Mouse (Mus musculus): ENCODE results near the gene Pop7. TPM values are rescaled to one million over a fixed set of nuclear protein-coding genes. Genes with fewer than 3 reads are reported as not detected.

The Pop7 gene
- polyA plus RNA-seq (2017; shearing (Covaris generic)) = 55.9 TPM

GRCm38 (mm10) chr5:137501709-137502666 is at the start of gene Pop7:
TSS of gene Pop7 (minus strand) at chr5:137502518.

DNA sequence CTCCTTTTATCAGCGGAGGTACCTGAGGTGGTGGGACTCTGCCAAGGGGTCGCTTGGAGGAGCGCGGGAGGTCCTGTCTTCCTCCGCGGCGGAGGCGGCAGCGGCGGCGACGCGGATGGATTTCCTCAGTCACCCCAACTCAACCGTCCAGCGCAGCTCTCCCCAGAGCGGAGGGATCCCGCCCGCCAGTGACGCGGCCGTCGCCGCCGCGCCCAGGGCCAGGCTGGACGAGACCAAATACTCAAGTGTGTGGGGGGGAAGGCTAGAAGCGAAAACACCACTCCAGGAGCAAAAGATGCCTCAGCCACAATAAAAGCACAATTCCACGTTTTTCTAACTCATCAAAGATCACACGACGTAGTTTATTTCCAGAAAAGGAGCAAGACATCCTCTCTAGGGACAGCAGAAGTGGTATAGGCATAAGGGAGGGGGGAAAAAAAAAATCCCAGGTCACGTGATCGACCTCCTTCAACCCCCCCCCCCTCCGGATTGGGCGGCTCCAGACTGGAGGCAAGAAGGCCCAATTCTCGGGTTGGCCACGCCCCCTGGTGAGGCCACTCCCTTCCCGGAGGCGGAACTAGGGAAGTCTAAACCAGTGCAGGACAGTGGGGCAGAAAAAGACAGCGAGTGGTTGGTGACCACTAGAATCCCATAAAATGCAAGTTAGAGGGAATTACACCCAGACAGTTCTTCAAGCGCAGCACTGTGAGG is 31.0 kb upstream of the Pop7 start, which contains the start of the genes Epo and Gnb2:
Epo (minus strand) TSS at position 126 of the 711 bp plus-strand sequence.
Gnb2 (minus strand) TSS at position 394 of the 711 bp plus-strand sequence.

GRCm38 (mm10) chr5:137518436-137518835 is 16.1 kb upstream of the Pop7 start, which contains the start of gene Gigyf1:
TSS of gene Gigyf1 (plus strand) at chr5:137518548.

GRCm38 (mm10) chr5:137476964-137477363 is 25.4 kb downstream of the Pop7 start, which contains the start of gene Zan:
TSS of gene Zan (minus strand) at chr5:137477064.

Other genes with a start within 250 kb of the Pop7 start
- 0.14 TPM for gene Ache, start 215.0 kb downstream of the Pop7 start, polyA plus RNA-seq (2017; shearing (Covaris generic))
- gene Ufsp1, start 207.9 kb downstream of the Pop7 start, polyA plus RNA-seq (2017; shearing (Covaris generic)) = 2.7 TPM
- gene Srrt, start 194.8 kb downstream of the Pop7 start, polyA plus RNA-seq (2017; shearing (Covaris generic)) = 86.0 TPM
- gene Trip6, start 188.1 kb downstream of the Pop7 start, polyA plus RNA-seq (2017; shearing (Covaris generic)) = 6.0 TPM
- 29.4 TPM for gene Slc12a9, start 168.9 kb downstream of the Pop7 start, polyA plus RNA-seq (2017; shearing (Covaris generic))
- gene Ephb4, start 152.4 kb downstream of the Pop7 start, polyA plus RNA-seq (2017; shearing (Covaris generic)) = not detected
- gene Zan, start 25.5 kb downstream of the Pop7 start, polyA plus RNA-seq (2017; shearing (Covaris generic)) = 0.31 TPM
- gene Gigyf1, start 16.0 kb upstream of the Pop7 start, polyA plus RNA-seq (2017; shearing (Covaris generic)) = 4.2 TPM
- not detected for gene Epo, start 30.7 kb upstream of the Pop7 start, polyA plus RNA-seq (2017; shearing (Covaris generic))
- 123 TPM for gene Gnb2, start 31.0 kb upstream of the Pop7 start, polyA plus RNA-seq (2017; shearing (Covaris generic))
- not detected for gene Actl6b, start 51.0 kb upstream of the Pop7 start, polyA plus RNA-seq (2017; shearing (Covaris generic))
- 0.87 TPM for gene Tfr2, start 67.3 kb upstream of the Pop7 start, polyA plus RNA-seq (2017; shearing (Covaris generic))
- gene Mospd3, start 98.5 kb upstream of the Pop7 start, polyA plus RNA-seq (2017; shearing (Covaris generic)) = 104 TPM
- 1.0 TPM for gene Pcolce, start 111.3 kb upstream of the Pop7 start, polyA plus RNA-seq (2017; shearing (Covaris generic))
- gene Fbxo24, start 126.5 kb upstream of the Pop7 start, polyA plus RNA-seq (2017; shearing (Covaris generic)) = 0.86 TPM
- gene Lrch4, start 126.6 kb upstream of the Pop7 start, polyA plus RNA-seq (2017; shearing (Covaris generic)) = 327 TPM
- 87.2 TPM for gene Gm20605, start 126.7 kb upstream of the Pop7 start, polyA plus RNA-seq (2017; shearing (Covaris generic))
- gene Sap25, start 138.8 kb upstream of the Pop7 start, polyA plus RNA-seq (2017; shearing (Covaris generic)) = 141 TPM
- gene Irs3, start 143.2 kb upstream of the Pop7 start, polyA plus RNA-seq (2017; shearing (Covaris generic)) = not detected
- 21.6 TPM for gene Agfg2, start 182.2 kb upstream of the Pop7 start, polyA plus RNA-seq (2017; shearing (Covaris generic))
- gene Nyap1, start 239.1 kb upstream of the Pop7 start, polyA plus RNA-seq (2017; shearing (Covaris generic)) = 0.98 TPM
- 441 TPM for gene Tsc22d4, start 243.2 kb upstream of the Pop7 start, polyA plus RNA-seq (2017; shearing (Covaris generic))